Mouse (Mus musculus) WW6 (cell line): ENCODE results near the gene Lipe.
"Not testable (repeated sequence)": the region's sequence is repeated elsewhere in the genome, so short reads cannot be mapped to it uniquely, and the experiment has no call there.

Experiments used
- DNase-seq: peaks from one replicate; pipeline ENCODE4 v3.0.0-alpha.2; 2013; ENCODE audit warnings: low read depth, low spot score

The Lipe gene

GRCm38 (mm10) chr7:25412833-25413441, 14.4 kb upstream of the Lipe start, which contains the start of gene Cxcl17:
Gene Cxcl17, minus strand, starts transcription at chr7:25412886.
- DNase-seq, result no peak

- no peak for DNase-seq
These were observed 13.4 kb upstream of the Lipe start for GRCm38 (mm10) chr7:25411861-25412260.

GRCm38 (mm10) chr7:25410969-25411615, 12.6 kb upstream of the Lipe start:
- no peak for DNase-seq

GRCm38 (mm10) chr7:25409114-25409760, 10.7 kb upstream of the Lipe start:
- DNase-seq, result peak; percentile 65

GRCm38 (mm10) chr7:25406468-25406867, 8.0 kb upstream of the Lipe start:
- DNase-seq, result no peak

GRCm38 (mm10) chr7:25402671-25403101, 4.2 kb upstream of the Lipe start:
- peak; percentile 53 for DNase-seq

- DNase-seq, result no peak
These were observed 3.5 kb upstream of the Lipe start for GRCm38 (mm10) chr7:25401986-25402385.

- no peak for DNase-seq
These were observed 3.0 kb upstream of the Lipe start for GRCm38 (mm10) chr7:25401551-25401950.

GRCm38 (mm10) chr7:25399028-25399427, 518 bp upstream of the Lipe start:
- DNase-seq, result not testable (repeated sequence)

GRCm38 (mm10) chr7:25396621-25397020, 1.9 kb downstream of the Lipe start:
- DNase-seq, result no peak

GRCm38 (mm10) chr7:25395558-25396521, 2.7 kb downstream of the Lipe start:
- DNase-seq, result peak; percentile 80

GRCm38 (mm10) chr7:25395186-25395557, 3.3 kb downstream of the Lipe start:
- DNase-seq, result no peak

GRCm38 (mm10) chr7:25394754-25395153, 3.8 kb downstream of the Lipe start:
- no peak for DNase-seq

- no peak for DNase-seq
These were observed 4.9 kb downstream of the Lipe start for GRCm38 (mm10) chr7:25393451-25394210.

GRCm38 (mm10) chr7:25392851-25393250, 5.7 kb downstream of the Lipe start:
- DNase-seq, result no peak

- no peak for DNase-seq
These were observed 6.6 kb downstream of the Lipe start for GRCm38 (mm10) chr7:25391856-25392453.

GRCm38 (mm10) chr7:25390986-25391385, 7.5 kb downstream of the Lipe start:
- no peak for DNase-seq

GRCm38 (mm10) chr7:25390054-25390770, 8.3 kb downstream of the Lipe start:
- no peak for DNase-seq

GRCm38 (mm10) chr7:25388916-25389315, 9.6 kb downstream of the Lipe start:
- no peak for DNase-seq
